Mouse (Mus musculus) left cerebral cortex, adult 8-10 months (tissue): Measurements from ENCODE around the gene Gm7694. TPM values are rescaled to one million over a fixed set of nuclear protein-coding genes. Genes with fewer than 3 reads are reported as not detected.

Experiments used
- DNase-seq, 2 experiments: peaks; one replicate each; pipeline ENCODE4 v3.0.0; 2022; ENCODE audit warnings: low spot score in 2 of 2
- total RNA-seq, 4 experiments: library from RNA; stranded (reverse); gene quantifications; 2 replicates each; pipeline ENCODE4 v1.2.4; 2022

Gene Gm7694
- 1 to 10 TPM; 2.2 to 3.3 (median 3.0) TPM for total RNA-seq

DNA sequence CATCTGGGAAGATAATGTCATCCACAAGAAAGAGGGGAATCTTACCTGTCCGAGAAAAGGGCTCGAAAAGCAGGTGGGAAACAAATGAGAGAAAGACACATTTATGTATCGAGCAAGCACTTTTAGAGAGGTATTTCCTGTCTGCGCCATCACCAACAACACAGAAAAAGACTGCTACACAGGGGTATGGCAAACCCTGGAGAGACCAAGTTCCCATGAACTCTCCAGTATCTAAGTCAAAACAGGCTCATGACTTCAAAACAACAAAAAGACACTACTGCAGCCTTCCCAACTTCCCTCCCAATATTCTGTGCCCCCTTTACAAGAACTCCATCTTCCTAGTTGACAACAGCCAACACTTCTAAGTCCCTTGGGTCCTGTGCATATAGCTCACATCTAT is at the start of gene Gm7694:
Gene Gm7694 (minus strand): TSS at position 101 of the 400 bp plus-strand sequence.
- DNase-seq = no peak

GRCm38 (mm10) chr1:170353335-170353734 is 47.2 kb upstream of the Gm7694 start:
- DNase-seq = no peak

- no peak for DNase-seq
Observed at GRCm38 (mm10) chr1:170351080-170351479, 44.9 kb upstream of the Gm7694 start.

GRCm38 (mm10) chr1:170346266-170346665 is 40.1 kb upstream of the Gm7694 start:
- DNase-seq = no peak

DNA sequence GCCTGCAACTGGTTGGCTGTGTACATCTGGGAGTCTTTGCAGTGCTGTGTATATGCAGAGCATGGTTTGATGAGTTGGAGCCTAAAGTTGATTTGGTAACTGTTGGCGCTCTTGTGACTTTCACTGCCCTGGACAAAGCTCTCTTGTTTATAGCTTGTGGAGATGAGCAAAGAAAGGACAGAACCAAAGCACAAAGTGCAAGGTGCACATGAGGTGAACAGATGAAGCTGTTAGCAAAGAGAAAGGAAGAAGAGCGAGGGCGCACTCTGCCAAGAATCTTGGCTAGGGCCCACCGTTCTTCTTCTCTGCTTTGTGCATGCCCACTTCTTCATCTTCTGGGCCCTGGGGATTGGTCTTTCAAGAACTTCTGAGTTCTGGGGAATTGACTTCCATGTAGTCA is 37.8 kb upstream of the Gm7694 start:
- DNase-seq = no peak

GRCm38 (mm10) chr1:170343081-170343480 is 36.9 kb upstream of the Gm7694 start:
- DNase-seq = no peak

- DNase-seq = no peak
Observed at GRCm38 (mm10) chr1:170339943-170340342, 33.8 kb upstream of the Gm7694 start.

DNA sequence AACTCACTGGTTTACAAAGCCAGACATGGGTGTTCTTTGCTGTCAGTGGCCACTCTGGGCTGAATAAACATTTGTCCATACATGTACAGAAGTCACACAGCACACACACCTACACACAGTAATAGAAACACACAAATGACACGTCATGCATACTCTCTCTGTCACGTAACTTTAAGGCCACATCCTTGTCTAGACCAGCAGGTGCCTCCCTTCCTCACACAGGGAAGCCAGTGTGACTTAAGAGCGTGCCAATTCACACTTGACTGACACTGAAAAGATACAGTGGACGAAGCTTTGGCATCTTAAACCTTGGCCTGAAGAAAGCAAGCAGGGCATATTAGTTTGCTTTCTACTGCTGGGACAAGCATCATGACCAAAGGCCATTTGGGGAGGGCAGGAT is 26.6 kb upstream of the Gm7694 start:
- DNase-seq = no peak

GRCm38 (mm10) chr1:170331926-170332325 is 25.8 kb upstream of the Gm7694 start:
- DNase-seq = no peak

DNA sequence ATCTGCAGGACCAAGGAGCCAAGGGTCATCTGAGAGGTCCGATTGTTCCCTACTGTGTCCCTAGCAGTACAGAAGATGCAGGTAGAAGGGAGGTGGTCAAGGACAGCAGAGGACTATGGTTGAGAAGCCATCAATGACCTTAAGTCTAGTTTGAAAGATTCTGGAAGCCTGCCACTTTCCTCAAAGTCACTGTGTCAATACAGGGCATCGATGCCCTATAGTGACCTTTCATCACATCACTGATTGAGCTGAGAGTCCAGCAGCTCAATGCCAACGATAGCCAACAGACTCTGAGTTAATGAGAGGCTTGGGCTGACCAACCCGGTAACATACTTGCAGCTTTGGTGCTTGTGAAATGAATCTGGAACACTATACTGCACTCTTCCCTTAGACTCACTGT is 19.1 kb upstream of the Gm7694 start:
- no peak for DNase-seq

- DNase-seq = no peak
Observed at GRCm38 (mm10) chr1:170324312-170324711, 18.2 kb upstream of the Gm7694 start.

GRCm38 (mm10) chr1:170323001-170323400 is 16.9 kb upstream of the Gm7694 start:
- no peak for DNase-seq

GRCm38 (mm10) chr1:170322046-170322445 is 15.9 kb upstream of the Gm7694 start:
- DNase-seq = no peak

GRCm38 (mm10) chr1:170311431-170311830 is 5.3 kb upstream of the Gm7694 start:
- DNase-seq = no peak

DNA sequence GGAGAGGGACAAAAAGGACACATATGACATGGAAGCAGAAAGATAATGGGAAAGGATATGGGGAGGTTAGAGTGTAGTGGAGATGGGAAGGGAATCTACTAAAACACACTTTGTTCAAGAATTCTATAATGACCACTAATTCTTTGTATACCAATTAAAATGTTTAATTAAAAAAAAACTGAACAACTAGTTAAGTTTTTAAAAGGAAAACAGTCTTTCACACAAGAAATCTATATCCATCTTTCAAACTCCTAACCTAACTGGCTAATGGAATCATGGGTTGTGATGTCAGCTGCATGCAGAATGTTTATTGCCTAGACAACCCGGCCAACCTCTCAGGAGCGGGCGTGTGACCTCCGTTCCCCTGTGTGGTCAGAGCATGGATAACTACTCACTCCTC is 2.4 kb upstream of the Gm7694 start, which contains the start of gene Spata46:
Gene Spata46 (plus strand): TSS at position 301 of the 400 bp plus-strand sequence.
- no peak for DNase-seq

GRCm38 (mm10) chr1:170305002-170305401 is 1.1 kb downstream of the Gm7694 start:
- DNase-seq = no peak

GRCm38 (mm10) chr1:170303103-170303502 is 3.0 kb downstream of the Gm7694 start:
- DNase-seq = no peak

- peak in 1 of 2 experiments; percentile 1 for DNase-seq
Observed at GRCm38 (mm10) chr1:170302456-170302855, 3.7 kb downstream of the Gm7694 start.

- peak in 1 of 2 experiments; percentile 2 for DNase-seq
Observed at GRCm38 (mm10) chr1:170301686-170302085, 4.4 kb downstream of the Gm7694 start.

DNA sequence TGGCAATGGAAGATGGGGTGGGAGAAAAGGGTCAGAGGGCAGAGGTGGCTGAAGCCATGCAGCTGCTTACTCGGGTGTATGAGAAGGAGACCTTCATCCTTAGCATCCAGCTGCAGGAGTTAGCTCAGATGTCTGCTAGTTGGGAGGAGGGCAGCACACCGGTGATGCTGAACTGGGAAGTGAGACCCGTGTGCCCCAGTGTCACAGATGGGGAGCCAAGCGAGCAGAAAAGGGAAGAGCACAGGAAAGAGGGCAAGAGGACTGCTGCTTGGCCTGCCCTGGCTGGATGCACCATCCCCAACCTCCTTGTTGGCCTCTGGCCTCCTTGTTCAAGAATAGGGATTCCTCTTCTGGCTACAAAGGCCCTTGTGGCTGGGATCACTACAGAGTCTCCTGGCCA is 6.6 kb downstream of the Gm7694 start:
- DNase-seq = no peak

DNA sequence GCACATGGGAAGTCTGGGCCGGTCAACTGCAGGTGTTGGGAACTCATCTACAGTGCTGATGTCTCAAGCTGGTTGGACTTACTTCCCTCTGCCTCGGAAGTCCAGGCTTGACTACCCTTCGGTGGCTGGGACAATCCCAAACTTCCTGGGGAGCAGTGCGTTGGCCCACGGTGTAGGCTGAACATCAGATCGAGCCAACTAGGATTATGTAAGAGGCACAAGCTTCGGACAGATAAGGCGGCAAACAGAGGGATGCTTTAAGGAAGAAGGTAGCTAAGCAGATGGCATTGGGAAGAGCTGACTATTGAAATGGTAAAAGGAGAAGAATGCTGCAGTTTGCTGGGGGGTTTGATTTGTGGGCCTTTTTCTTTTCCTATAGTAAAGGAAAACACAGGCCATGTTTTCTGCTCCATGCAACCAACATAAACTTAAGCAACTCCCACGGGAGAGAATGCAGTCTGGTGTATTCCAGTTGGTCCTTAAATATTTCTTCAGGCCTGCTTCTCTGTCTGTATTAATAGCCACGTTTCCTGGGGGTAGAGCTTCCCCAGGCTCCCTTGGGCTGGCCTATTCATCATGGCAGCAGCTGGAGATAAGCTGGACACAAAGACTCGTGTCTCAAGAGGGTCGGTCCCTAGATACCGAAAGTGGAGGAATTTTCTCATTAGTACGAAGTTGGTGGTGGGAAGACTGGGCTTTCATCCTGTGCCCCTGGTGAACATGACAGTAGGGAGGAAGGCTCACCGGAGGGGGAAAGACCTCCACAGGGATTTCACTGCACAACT is 11.2 kb downstream of the Gm7694 start:
- DNase-seq = peak in 1 of 2 experiments; percentile 33

- DNase-seq = no peak
Observed at GRCm38 (mm10) chr1:170293257-170293656, 12.9 kb downstream of the Gm7694 start.

DNA sequence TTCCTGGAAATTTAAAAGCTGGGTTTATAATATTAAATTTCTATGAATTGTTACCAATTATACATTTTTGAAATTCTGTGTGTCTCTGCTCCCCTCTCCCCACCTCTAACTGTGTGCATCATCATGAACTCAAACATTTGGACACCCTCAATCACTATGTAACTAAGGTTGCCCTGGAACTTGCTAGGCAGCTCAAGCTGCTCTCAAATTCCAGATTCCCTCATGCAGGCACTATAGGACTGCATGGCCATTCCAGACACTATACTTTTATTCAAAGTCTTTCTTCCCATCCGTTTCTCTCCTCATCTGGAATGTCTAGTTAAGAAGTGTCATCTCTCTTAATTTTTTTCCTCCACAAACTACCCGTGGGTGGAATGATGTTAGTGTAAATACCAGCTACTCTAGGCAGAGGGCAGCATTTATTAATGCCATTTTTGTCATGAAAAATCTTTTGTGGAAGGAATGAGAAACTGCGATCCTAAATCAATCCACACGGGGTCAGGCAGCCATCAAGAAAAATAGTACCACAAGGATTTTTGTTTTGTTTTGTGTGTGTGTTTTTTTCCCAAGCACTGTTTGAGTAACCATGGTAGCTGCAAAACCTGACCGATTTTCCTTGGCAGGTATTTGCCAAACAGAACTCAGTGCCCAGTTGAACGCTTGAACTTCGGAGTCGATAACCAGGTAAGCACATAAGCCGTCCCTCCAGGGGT is 13.7 kb downstream of the Gm7694 start:
- DNase-seq = peak; percentile 33 to 36
